Mouse (Mus musculus) common myeloid progenitor, adult 5-6 weeks (primary cell): Measurements from ENCODE around the gene Fermt1. TPM values are rescaled to one million over a fixed set of nuclear protein-coding genes. Genes with fewer than 3 reads are reported as not detected.

Source experiments
- ATAC-seq: replicated peaks from 2 replicates; pipeline ENCODE4 v1.8.0; 2016; ENCODE audit warnings: low read depth, mild to moderate bottlenecking, moderate TSS enrichment, inconsistent platforms; ENCODE audit not compliant: poor library complexity, severe bottlenecking
- total RNA-seq: library from RNA; stranded (forward); fragments of 200-1000, 187-1606 nt; gene quantifications from 2 replicates; pipeline ENCODE4 v1.2.3, GENCODE M21; 2017

Fermt1 gene
- total RNA-seq, 1 experiment from 2014 or later = not detected

- ATAC-seq = no peak
Observed at GRCm38 (mm10) chr2:132923290-132924085, 22.2 kb downstream of the Fermt1 start.

- no peak for ATAC-seq
Observed at GRCm38 (mm10) chr2:132922076-132922873, 23.4 kb downstream of the Fermt1 start.

- ATAC-seq = no peak
Observed at GRCm38 (mm10) chr2:132914785-132915184, 30.9 kb downstream of the Fermt1 start.

DNA sequence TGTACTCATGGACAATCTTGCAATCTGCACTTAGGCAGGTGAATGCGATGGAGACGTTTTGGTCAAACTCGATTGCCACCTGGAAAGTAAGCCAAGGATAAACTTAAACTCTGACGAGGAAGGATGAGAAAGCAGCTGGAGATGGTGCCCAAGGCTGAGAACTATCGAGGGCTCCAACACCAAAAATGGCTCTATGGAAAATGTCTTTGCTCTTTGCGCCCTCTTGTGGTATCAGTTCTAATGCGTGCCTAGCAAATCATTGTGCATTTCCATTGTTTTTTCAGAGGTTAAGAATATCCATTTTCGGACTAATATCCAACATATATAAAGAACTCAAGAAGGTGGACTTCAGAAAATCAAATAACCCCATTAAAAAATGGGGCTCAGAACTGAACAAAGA, 38.9 kb downstream of the Fermt1 start:
- ATAC-seq = peak; percentile 79; the same call in 1 of the 2 replicates

DNA sequence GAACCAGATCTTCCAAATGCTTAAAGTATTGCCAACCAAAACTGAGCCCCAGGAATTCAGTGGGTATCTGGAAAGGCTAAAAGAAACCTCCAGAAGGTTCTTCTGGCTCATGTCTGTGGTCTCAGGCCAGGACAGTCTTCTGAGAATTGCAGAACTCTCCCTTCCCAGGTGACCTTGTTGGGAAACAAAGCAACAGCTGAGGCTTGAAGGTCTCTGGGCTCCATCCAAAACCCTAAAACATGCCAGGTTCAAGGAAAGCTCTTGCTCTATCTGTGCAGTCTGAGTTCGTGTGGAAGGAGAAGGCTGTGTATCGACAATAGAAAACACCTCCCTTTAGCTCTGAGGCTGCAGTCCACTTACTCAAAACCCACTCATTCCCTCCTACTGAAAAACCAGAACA, 40.7 kb downstream of the Fermt1 start:
- ATAC-seq = no peak

- peak; percentile 76 for ATAC-seq
Observed at GRCm38 (mm10) chr2:132903498-132903897, 42.2 kb downstream of the Fermt1 start.

- ATAC-seq = no peak
Observed at GRCm38 (mm10) chr2:132902056-132902455, 43.6 kb downstream of the Fermt1 start.

DNA sequence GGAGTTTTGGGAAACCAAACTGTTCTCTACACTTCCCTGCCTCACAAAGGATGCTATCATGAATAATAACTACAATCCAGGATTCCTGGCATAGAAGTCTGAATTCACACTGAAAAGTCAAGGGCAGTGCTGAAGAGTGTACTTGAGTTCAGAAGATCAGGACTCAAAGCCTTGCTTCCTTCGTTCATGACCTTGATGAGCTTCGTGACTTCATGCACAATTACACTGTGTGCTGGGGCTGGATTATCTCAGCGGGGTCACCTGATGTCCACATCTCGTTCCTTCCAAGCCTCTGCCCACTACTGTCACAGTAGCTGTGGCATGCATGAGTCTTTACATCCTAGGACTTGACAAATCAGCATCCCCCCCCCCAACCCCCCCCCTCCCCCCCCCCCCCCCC, 44.1 kb downstream of the Fermt1 start:
- ATAC-seq = no peak

- no peak for ATAC-seq
Observed at GRCm38 (mm10) chr2:132900596-132900995, 45.1 kb downstream of the Fermt1 start.

DNA sequence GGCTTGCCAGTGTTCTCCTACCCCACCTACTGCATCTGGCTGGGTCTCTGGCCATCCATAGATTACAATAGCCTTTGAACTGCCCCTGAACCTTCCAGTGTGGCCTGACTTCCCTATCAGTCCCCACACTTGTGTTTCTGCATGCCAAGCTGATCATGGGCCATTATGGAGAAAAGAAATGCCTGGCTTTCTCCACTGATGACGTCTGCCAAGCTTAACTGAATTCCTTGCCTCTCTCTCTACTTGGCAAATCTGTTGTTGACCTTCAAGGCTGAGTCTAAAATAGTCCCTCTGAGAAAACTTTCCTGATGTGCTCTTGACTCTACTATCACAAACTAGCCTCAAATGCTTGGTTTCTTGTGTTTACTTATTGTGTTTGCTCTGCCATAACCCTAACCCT, 47.5 kb downstream of the Fermt1 start:
- ATAC-seq = no peak

- no peak for ATAC-seq
Observed at GRCm38 (mm10) chr2:132893826-132894225, 51.9 kb downstream of the Fermt1 start.

GRCm38 (mm10) chr2:132885312-132885711, 60.4 kb downstream of the Fermt1 start:
- ATAC-seq = no peak

- no peak for ATAC-seq
Observed at GRCm38 (mm10) chr2:132884303-132884967, 61.3 kb downstream of the Fermt1 start.

GRCm38 (mm10) chr2:132880844-132881645, 64.7 kb downstream of the Fermt1 start, which contains the start of gene Lrrn4:
TSS of gene Lrrn4 (minus strand) at chr2:132880891.
- ATAC-seq = no peak

DNA sequence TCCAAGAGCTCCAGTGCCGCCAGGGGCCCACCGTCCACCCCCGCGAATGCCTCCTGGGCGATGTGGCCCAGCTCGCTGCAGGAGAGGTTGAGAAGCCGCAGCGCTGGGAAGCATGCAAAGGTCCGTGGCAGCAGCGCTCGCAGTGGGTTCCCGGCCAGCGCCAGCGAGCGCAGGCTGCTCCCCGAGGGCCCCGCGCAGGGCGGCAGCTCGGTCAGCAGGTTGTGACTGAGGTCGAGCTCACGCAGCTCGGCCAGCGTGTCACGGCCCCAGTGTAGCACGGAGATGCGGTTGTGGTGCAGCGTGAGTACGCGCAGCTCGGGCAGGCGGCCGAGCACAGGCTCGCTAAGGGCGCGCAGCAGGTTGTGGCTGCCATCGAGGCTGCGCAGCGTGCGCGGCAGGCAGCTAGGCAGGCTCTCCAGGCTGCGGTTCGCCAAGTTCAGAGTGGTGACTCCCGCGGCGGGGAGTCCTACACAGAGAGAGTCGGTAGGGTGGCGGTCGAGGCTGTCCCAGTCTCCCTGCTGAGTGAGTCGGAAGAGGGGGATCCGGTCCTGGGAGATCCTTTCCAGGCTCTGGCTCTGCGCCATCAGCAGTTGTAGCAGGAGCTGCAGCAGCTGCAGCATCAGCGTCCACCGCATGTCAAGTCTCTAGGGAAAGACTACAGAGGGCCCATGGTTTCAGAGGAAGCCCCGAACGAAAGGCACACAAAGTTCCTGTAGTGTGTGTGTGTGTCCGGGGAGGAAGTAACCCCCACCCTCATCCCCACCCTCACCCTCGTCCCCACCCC, 66.3 kb downstream of the Fermt1 start:
- ATAC-seq = peak; percentile 70

- ATAC-seq = no peak
Observed at GRCm38 (mm10) chr2:132876991-132877390, 68.7 kb downstream of the Fermt1 start.

- peak; percentile 96 for ATAC-seq
Observed at GRCm38 (mm10) chr2:132873657-132874326, 71.9 kb downstream of the Fermt1 start.

GRCm38 (mm10) chr2:132871663-132872062, 74.0 kb downstream of the Fermt1 start:
- ATAC-seq = no peak

- ATAC-seq = no peak
Observed at GRCm38 (mm10) chr2:132870286-132870685, 75.4 kb downstream of the Fermt1 start.
